Mouse (Mus musculus) ovary, adult 18-20 months (tissue): ENCODE measurements around the gene Car10.

Experiments
- DNase-seq: peaks from one replicate; pipeline ENCODE4 v3.0.0; 2022; ENCODE audit warnings: low spot score, mixed read lengths

Car10 gene

DNA sequence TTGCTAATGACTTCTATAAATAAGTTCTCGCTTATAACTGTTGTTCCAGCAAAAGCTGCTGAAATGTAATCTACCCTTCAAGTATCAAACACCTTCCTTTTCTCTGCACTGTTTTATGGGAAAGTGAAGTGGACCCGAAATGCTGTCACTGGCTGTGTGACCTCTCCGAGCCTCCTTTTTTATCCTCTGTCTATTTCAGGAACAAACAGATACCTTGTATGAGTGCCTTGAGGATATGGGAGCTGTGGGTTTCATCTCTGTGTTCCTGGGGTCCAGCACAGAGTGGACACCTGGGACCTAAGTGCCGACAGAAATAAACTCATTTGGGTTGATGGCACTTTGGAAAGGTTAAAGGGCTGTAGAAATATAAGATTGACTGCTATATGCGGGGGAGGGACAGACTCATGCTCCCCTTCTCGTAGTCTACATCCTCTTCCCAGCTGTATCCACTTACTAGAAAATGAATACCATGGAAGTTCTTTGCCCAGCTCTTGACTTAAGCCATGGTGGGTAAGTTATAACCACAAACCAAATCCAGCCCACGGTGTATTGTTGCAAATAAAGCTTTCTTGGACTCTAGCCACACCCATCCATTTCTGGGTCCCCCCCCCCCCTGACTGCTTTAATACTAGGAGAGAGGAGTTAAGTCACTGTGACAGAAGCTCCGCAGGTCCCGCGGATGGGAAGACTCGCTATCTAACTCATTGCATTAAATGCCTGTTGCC, 474.3 kb downstream of the Car10 start:
- no peak for DNase-seq

- no peak for DNase-seq
Observed at GRCm38 (mm10) chr11:93577441-93577840, 479.6 kb downstream of the Car10 start.

- no peak for DNase-seq
Observed at GRCm38 (mm10) chr11:93579626-93580025, 481.8 kb downstream of the Car10 start.

- no peak for DNase-seq
Observed at GRCm38 (mm10) chr11:93581326-93581725, 483.5 kb downstream of the Car10 start.

DNA sequence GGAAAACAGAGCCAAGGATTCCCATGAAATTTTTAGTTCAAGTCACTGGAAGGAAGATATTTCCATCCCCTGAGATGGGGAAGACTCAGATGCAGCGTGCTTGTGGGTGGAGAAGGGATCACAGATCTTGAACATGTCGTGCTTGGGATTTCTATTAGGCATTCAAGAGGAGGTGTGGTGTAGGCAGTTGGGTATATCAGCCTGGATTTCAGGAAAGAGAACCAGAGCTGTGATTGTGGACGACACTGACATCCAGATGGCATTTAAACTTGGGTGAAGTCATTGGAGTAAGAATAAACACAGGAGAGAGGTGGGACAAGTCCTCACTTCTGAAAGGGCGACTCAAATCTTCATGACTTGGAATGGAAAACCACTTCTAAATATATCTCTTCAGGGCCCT, 490.0 kb downstream of the Car10 start:
- no peak for DNase-seq

GRCm38 (mm10) chr11:93590652-93591051, 492.8 kb downstream of the Car10 start:
- DNase-seq, result no peak

DNA sequence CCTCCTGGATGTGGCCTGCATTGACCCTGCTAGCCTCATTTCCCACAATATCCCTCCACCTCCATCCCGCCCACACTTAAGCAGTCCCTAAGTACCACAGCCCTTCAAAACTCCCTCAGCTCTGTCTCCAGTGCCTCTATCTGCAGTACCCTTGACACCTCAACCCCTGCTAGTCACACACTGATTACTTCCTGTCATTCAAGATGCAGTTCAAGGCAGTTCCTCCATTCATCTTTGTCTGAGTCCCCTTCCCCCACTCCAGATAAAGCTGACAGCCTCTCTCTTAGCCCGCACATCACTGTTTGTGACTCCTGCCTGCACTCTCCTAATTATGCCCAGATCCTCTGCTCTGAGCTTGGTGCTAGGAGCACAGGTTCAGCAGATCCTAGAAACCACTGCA, 496.2 kb downstream of the Car10 start:
- DNase-seq, result no peak

DNA sequence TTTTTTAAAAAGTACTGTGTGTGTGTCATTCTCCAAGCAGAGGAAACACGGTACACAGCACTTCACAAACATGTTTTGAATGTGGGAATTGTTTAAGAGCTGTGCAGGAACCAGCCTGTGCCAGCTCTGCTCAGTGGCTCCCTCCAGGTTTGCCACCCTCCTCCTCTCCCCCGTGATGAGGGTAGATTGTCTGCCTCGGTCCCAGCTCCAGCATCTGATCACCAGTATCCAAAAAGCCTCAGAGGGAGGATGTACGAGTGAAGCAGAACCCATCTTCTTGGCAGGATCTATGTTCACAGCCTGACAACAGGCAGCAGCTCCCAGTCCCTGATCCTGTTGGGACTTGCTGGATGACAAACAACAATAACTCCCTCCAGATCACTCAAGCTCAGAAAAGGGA, 500.3 kb downstream of the Car10 start:
- no peak for DNase-seq

GRCm38 (mm10) chr11:93599755-93600154, 501.9 kb downstream of the Car10 start:
- no peak for DNase-seq

- no peak for DNase-seq
Observed at GRCm38 (mm10) chr11:93603575-93603974, 505.7 kb downstream of the Car10 start.

DNA sequence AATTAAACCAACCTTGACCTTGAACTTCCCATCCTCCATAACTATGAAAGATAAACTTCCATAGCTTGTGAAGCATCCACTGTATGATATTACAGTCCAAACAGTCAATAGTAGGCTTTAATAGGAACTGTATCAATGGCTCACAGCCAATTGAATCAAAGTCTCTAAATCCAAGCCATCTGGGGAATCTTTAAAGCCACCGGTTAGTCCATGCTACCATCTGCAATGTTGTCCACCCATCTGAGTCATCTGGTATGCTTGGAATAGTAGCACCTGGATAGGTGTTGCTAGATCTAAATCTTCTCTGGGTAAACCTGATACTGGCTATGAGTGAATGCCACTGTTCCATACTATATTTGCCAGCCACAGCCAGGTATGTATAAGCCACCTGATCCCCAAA, 509.3 kb downstream of the Car10 start:
- no peak for DNase-seq

DNA sequence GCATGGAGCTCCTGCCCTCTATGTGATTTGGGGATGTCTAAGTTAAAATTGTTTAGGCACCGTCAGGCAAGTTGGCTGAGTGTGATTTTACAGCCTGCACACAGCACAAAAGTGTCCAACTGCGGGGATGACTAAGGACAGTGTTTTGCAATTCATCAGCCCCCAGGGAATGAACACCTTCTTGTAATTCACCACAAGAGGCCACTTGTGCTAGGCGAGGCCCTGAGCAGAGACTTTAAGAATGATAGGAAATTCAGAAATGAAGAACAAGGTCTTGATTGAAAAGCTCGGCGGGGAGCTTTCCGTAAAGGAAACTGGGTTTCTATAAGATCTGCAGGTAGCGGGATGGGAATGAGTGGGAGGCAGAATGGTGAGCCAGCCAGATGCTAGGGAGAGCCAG, 510.9 kb downstream of the Car10 start:
- DNase-seq, result no peak

DNA sequence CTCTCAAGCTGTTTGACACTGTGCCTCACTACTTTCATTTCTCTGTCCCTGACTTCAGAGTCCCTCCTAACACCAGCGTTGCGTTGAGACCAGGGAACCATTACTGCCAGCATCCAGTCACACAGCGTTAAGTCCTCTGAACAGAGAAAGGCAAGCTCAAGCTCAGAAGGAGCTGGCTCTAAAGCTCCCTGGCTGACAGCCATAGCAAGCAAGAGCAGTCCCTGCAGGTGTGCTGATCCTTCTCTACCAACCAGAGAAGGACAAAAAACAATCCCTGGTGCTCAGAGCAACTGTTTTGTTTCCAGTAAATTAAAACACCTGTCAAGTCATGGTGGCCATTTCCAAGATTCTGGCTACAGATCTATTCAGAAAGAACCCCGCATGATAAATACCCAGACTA, 514.2 kb downstream of the Car10 start:
- no peak for DNase-seq

- no peak for DNase-seq
Observed at GRCm38 (mm10) chr11:93614851-93615250, 517.0 kb downstream of the Car10 start.

GRCm38 (mm10) chr11:93623605-93624004, 525.8 kb downstream of the Car10 start:
- DNase-seq, result no peak

DNA sequence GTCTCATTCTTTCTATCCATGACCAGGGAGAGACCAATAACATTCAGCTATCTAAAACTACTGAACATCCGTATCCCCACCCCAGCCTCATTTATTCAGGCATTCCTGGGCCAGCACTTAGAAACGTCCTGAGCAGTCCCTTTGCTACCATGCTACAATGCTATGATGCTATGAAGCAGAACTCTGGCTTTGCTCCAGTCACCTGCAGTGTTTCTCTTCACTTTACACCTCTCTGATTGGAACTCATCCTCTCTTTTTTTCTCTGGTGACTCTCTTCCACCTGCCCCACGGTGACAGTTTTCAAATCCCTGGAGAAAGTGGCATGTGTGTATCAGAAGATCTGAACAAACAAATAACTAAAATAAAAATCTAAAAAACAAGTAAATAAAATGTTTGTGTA, 541.6 kb downstream of the Car10 start:
- no peak for DNase-seq

- no peak for DNase-seq
Observed at GRCm38 (mm10) chr11:93640954-93641353, 543.1 kb downstream of the Car10 start.

DNA sequence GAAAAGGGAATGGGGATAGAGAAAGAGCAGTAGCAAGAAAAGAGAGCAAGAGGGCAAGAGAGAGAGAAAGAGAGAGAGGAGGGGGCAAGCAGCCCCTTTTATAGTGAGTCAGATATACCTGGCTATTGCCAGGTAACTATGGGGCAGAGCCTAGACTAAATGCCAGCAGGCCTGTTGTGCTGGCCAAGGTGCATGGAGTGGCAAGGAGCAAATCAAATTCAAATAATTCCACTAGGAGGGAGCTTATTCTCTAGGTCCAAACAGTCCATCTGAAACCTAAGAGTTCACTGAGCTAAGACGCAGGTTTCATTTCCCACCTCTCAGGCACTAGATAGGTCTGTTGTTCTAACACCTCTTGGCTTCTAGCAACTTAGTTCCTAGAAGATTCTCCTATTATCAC, 544.5 kb downstream of the Car10 start:
- DNase-seq, result no peak

DNA sequence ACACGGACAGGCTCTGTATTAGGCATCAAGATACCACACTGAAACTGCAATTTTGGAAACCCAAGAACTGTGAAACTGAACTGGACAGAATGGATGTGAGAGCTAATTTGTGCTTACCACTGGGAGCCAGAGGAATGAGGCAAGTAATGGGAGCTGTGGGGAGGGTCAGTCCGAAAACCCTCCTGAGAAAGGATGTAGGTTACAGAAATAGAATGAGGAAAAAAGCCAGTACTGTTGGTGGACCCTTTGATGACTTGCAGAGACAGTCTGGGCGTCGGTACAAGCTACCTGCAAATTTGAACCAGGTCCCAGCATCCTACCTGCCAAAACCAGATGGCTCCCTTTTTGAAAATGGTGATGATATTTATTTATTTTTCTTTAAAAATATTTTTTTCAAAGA, 545.2 kb downstream of the Car10 start:
- DNase-seq, result no peak

DNA sequence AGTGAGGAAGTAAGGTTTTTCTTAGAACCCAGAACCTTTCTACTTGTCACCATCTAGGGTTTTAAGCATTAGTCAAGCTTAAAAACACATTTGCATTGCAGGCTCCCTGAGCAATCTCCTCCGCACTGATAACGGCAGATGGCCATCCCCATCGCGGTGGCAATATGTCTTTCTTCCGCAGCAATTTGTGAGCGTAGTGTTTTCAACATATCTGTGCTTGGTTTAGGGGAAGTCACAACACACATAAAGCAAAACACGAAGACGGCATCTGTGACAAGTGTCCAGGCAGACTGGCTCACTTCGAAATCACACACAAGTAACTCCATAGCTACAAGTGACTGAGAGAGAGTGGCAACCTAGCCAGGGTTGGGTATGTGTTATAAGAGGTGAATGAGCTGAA, 545.6 kb downstream of the Car10 start:
- no peak for DNase-seq

DNA sequence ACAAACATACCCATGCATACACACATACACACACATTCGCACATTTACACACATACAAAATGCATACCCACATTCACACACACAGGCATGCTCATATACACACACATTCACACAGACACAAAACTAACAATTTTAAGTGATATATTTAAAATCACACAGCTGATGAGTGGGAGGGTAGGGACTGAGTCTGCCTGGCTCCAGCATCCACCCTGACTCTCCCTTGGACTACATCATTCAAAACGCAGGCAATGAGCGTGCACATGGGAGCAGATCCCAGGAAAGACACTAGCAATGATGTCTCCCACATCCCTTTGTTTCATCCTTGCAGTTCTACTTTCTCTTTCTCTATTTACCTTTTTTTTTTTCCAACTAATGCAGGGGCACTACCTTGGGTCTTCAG, 548.4 kb downstream of the Car10 start:
- no peak for DNase-seq
